Mouse (Mus musculus): ENCODE results near the gene Rps6ka1. TPM values are rescaled to one million over a fixed set of nuclear protein-coding genes. Genes with fewer than 3 reads are reported as not detected.
"Not testable (repeated sequence)": the region's sequence is repeated elsewhere in the genome, so short reads cannot be mapped to it uniquely, and the experiment has no call there.

Gene Rps6ka1
- 10 to 100 TPM; 12.0 to 12.6 TPM for total RNA-seq (2021)
- long read RNA-seq, experiment 1, transcript Rps6ka1-202 (22 exons, 3,135 nt): major isoform, 10 of 20 reads
- long read RNA-seq, experiment 1, partial matches to known transcripts: 3 of 20 reads
- long read RNA-seq, experiment 1, other reads (novel, unspliced or antisense): 3 of 20 reads
- long read RNA-seq, experiment 2, transcript Rps6ka1-202 (22 exons, 3,135 nt): major isoform, 12 of 17 reads
- long read RNA-seq, experiment 2, partial matches to known transcripts: 3 of 17 reads
- long read RNA-seq, experiment 2, other reads (novel, unspliced or antisense): 0 of 17 reads

DNA sequence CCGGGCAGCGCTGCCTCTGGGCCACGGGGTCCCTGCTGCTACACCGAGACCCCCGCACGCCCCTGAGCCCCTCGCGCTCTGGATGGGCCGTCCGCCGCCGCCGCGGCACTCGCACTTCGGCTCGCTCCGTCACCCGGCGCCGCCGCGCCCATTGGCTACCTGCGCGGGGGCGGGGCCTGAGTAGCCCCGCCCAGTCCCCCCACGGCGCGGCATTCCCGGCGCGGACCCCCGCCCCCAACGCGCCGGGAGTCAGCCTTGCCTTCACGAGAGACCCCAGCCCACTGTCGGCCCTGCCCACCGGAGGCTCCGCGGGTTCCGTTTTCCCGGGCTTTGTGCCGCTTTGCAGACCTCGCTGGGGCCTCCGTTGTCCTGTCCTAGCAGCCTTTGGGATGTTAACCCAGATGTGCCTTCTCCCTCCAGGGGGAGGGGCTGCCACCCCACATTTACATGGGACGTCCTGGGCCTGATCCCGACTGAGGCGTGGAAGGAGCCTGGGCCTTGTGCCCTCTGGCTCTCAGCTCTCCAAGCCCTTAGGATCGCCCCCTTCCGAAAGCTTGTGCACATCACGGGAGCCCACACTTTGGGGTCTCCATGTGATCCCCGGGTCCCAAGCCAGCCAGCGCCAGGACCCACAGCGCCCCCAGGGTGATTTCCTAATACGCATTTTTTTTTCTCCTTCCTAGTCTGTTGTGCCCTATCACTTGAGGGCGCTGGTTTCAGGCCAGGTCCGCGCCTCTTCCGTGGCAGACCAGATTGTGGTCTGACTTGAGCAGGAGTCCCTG is at the start of gene Rps6ka1:
Gene Rps6ka1 (minus strand): TSS at position 126 of the 782 bp plus-strand sequence.
- peak; percentile 57 to 75 for DNase-seq (ENCODE audit: low spot score in 2 of 2)

- DNase-seq (ENCODE audit: low spot score in 2 of 2): no peak
Measured at GRCm38 (mm10) chr4:133931785-133932184, 44.2 kb upstream of the Rps6ka1 start.

DNA sequence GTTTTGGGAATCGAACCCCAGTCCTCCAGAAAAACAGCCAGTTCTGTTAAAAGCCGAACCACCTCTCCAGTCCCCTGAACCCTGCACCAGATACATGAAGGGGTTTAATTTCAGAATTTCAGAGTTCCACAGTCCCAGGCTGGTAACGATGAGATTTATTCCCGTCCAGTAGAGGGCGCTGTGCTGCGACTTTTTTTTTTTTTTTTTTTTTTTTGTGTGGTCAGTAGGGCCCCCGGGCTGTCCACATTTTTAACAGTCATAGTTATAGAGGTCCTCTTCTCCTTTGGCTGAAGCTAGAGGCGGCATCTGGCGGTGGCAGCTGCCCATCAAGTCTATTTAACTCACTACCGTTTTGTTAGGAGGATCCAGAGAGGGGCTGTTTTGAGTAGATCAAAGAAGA is 43.8 kb upstream of the Rps6ka1 start:
- no peak for DNase-seq (ENCODE audit: low spot score in 2 of 2)

GRCm38 (mm10) chr4:133929278-133929670 is 41.7 kb upstream of the Rps6ka1 start:
- DNase-seq (ENCODE audit: low spot score in 2 of 2): no peak

DNA sequence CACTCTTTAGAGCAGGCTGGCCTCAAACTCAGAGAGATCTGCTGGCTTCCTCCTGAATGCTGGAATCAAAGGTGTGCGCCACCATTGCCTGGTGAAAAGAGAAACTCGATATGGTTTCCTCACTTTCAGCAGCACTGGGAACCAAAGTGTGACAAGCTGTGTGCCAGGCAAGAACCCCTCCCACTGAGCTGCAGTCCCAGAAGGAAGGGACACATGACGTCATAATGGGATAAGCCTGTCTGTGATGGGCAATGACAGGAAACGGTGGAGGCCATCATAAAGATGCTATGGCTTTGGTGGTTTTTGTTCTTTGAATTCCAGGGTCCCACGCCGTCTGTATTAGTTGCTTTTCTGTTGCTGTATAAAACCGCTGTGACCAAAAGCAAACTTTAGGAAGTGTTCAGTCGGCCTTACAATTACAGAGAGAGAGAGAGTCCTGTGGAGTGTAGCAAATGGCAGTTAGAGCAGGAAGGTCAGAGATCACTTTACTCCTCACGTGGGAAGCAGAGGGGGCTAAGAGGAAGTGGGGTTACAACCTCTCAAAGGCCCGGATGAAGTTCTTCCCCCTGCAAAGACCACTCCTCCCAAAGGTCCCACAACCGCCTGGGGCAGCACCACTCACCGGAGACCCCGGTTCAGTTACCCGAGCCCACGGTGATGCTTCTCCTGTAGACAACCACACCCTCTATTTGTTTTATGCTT is 41.1 kb upstream of the Rps6ka1 start:
- DNase-seq (ENCODE audit: low spot score in 2 of 2): no peak

DNA sequence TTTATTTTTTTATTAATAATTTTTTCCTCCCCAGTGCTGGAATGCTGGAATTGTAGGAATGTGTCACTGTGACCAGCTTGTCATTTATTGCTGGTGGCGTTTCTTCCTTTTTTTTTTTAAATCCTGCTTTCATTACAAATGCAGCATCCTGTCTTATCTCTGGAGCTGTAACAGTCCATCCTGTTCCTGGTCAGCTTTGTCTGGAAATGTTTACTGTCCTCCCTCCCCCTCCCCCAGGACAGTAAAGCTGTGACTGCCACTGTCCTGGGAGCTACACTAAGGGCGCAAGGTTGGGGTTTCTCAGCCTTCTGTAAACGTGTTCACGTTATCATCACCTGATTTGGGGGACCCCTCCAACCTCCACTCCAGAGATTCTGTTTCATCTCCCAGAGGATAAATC is 37.6 kb upstream of the Rps6ka1 start:
- no peak for DNase-seq (ENCODE audit: low spot score in 2 of 2)

- DNase-seq (ENCODE audit: low spot score in 2 of 2): no peak
Measured at GRCm38 (mm10) chr4:133923743-133924142, 36.1 kb upstream of the Rps6ka1 start.

- peak; percentile 17 to 27 for DNase-seq (ENCODE audit: low spot score in 2 of 2)
Measured at GRCm38 (mm10) chr4:133918093-133918825, 30.7 kb upstream of the Rps6ka1 start.

DNA sequence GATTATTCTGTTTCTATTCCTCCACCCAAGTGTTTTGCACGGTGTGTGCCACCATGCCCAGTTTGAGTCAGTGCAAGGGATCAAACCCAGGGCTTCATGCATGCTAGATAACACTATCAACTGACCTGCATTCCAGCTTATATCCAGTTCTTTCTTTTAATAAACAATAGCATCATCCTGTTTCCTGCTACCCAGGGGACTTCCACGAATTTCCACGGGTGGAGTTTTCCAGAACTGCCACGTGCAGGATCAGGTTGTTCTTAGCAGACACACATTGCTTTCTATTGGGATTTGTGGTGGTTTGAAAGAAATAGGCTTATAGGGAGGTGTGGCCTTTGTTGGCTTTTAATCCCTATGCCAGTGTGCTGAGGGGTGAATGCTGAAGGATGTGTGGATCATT is 24.4 kb upstream of the Rps6ka1 start:
- no peak for DNase-seq (ENCODE audit: low spot score in 2 of 2)

GRCm38 (mm10) chr4:133910236-133911211 is 22.9 kb upstream of the Rps6ka1 start:
- peak; percentile 93 for DNase-seq (ENCODE audit: low spot score in 2 of 2)

DNA sequence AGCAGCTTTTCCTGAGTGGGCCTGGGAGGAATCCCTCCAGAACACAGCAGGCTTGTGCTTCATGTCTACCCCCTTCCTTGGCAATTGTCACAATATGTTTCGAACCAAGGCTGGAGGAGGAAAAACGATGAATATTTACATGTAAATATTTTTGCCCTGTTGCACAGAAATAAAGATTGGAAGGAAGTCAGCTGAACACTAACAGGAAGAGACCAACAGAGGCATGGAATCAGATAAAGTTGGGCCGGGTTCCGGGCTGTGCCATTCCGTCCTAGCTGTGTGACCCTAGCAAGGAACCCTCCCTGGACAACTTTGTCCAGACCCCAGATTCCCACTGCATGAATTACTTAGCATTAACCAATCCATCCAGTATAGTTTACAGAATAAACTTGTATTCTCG is 20.5 kb upstream of the Rps6ka1 start:
- no peak for DNase-seq (ENCODE audit: low spot score in 2 of 2)

GRCm38 (mm10) chr4:133907086-133907485 is 19.5 kb upstream of the Rps6ka1 start:
- no peak for DNase-seq (ENCODE audit: low spot score in 2 of 2)

- DNase-seq (ENCODE audit: low spot score in 2 of 2): not testable (repeated sequence)
Measured at GRCm38 (mm10) chr4:133906336-133906735, 18.7 kb upstream of the Rps6ka1 start.

DNA sequence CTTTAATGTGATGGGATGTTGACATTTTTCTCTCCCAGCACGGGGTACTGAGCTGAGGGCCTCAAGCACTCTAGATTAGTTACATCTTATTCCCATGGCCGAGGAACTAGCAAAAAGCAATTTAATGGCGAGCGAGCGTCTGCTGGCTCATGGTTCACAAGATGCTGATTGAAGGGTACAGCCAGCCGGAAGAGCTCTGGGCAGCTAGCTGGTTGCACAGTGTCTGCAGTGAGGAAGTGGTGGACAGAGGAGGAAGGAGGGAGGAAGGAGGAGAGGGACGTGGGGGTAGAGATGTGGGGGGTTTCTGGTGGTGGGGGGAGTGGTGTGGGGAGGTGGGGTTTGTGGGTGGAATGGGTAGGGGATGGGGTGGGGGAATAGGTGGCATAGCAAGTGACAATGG is 17.6 kb upstream of the Rps6ka1 start:
- DNase-seq (ENCODE audit: low spot score in 2 of 2): no peak

DNA sequence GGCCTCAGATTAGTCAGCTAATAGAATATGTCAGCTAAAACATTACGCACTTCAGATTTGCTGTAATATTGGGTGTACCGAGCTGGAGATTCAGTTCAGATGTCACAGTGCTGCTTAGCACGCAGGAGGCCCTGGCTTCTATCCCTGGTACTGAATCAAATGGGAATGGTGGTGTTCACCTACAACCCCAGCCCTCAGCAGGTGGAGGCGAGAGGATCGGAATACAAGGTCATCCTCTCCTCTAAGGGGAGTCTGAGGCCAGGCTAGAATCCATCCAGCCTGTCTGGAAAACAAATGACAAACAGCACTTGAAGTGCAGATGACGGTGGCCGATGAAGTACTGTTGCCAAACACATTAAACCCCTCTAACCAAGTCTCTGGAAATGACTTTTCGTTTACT is 16.7 kb upstream of the Rps6ka1 start:
- no peak for DNase-seq (ENCODE audit: low spot score in 2 of 2)

DNA sequence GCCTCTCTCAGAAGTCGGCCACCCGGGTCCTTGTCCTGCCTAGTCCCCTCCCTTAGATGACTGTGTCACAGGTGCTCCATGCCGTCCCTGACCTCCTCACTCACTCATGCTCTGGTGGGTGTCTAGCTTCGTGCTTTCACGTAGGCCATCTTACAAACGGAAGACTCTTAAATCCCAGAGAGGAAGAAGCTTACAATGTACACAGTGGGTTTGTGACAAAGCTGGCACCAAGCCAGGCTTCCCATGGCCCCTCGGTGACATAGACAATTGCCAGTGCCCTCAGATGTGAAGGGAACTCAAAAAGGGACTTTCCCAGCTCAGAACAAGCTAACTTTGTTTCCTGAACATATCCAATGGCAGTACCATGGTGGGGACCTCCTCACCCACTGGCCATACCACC is 15.8 kb upstream of the Rps6ka1 start:
- no peak for DNase-seq (ENCODE audit: low spot score in 2 of 2)

DNA sequence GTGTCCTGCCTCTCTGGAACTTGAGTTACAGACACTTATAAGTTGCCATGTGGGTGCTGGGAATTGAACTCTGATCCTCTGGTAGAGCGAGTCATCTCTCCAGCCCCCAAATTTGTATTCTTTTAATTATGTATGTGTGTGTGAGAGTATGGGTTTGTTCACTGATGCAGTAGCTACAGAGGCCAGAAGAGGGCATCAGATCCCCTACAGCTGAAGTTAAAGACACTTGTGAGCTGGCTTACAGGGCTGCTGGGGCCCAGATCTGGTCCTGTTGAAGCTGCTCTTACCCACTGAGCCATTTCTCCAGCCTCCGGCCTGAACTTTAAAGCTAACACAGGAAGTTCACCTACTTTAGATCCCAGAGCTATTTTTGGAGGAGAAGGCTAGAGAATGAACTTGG is 14.9 kb upstream of the Rps6ka1 start:
- no peak for DNase-seq (ENCODE audit: low spot score in 2 of 2)

GRCm38 (mm10) chr4:133900887-133901286 is 13.3 kb upstream of the Rps6ka1 start:
- DNase-seq (ENCODE audit: low spot score in 2 of 2): no peak

GRCm38 (mm10) chr4:133900352-133900751 is 12.8 kb upstream of the Rps6ka1 start:
- no peak for DNase-seq (ENCODE audit: low spot score in 2 of 2)

- DNase-seq (ENCODE audit: low spot score in 2 of 2): no peak
Measured at GRCm38 (mm10) chr4:133899241-133899800, 11.7 kb upstream of the Rps6ka1 start.

Data from left cerebral cortex, adult 18-20 months (tissue).